Mouse (Mus musculus) MN1 (cell line): ENCODE data around the gene Ccdc7a.
"Not testable (repeated sequence)": the region's sequence is repeated elsewhere in the genome, so short reads cannot be mapped to it uniquely, and the experiment has no call there.

Experiments used
- DNase-seq: peaks from one replicate; pipeline ENCODE4 v3.0.0-alpha.2; 2016; ENCODE audit warnings: low spot score

Ccdc7a gene

GRCm38 (mm10) chr8:129065417-129065816 lies at the start of gene Ccdc7a:
Ccdc7a (minus strand) TSS chr8:129065517.
- not testable (repeated sequence) for DNase-seq

- DNase-seq, result not testable (repeated sequence)
Observed at GRCm38 (mm10) chr8:129066834-129067233, 1.5 kb upstream of the Ccdc7a start, which contains the start of gene Ccdc7b. Ccdc7b (plus strand) TSS chr8:129067134.

DNA sequence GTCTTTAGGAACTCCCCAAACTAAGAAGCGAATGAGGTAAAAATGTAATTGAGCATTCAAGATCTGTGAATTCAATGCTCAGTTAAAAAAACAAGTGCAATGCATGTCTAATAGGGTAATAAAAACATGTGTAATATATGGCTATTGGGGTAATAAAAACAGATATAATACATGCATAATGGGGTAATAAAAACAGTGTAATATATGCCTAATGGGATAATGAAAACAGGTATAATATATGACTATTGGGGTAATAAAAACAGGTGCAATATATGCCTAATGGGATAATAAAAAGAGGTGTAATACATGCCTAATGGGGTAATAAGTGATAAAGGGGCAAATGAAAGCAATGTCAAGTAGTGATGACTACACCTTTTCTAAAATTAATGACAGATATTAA lies 73.9 kb downstream of the Ccdc7a start:
- no peak for DNase-seq

- DNase-seq, result not testable (repeated sequence)
Observed at GRCm38 (mm10) chr8:128948941-128949340, 116.4 kb downstream of the Ccdc7a start.

GRCm38 (mm10) chr8:128941022-128941641 lies 124.2 kb downstream of the Ccdc7a start:
- DNase-seq, result peak; percentile 37

- no peak for DNase-seq
Observed at GRCm38 (mm10) chr8:128933446-128933845, 131.9 kb downstream of the Ccdc7a start.

DNA sequence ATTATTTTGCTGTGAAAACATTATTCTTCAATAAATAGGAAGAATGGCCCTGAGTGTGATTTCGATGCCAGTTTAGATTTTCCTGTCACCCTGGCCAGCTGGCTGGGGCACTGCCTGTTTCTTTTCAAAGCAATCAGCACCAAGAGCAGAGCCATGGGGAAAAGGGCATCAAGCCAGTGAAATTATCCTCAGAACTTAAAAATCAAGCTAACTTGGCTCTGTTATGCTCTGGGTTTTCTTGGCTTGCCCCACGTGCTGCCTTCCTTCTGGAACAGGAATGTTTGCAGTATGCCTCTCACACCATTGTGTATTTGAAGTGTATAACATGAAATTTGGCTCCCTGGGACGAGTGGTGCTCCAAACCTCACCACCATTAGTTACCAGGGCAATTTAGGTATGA lies 182.6 kb downstream of the Ccdc7a start:
- no peak for DNase-seq

DNA sequence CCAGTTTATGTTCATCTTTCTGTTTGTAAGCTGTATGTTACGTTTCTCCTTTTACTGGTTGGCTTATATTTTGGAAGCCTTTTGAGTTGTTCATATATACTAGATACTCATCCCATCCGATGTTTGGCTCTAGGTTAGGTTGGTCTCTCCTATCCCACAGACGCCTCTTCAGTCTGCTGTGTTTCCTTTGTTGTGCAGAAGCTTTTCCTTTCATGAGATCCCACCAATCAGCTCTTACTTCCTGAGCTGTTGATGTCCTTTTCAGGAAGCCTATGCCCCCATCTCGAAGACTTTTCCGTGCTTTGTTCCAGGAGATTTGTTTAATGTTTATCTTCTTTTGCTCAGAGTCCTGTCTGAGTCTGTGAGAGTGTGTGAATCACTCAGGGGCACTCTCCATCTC lies 221.6 kb downstream of the Ccdc7a start:
- DNase-seq, result no peak

DNA sequence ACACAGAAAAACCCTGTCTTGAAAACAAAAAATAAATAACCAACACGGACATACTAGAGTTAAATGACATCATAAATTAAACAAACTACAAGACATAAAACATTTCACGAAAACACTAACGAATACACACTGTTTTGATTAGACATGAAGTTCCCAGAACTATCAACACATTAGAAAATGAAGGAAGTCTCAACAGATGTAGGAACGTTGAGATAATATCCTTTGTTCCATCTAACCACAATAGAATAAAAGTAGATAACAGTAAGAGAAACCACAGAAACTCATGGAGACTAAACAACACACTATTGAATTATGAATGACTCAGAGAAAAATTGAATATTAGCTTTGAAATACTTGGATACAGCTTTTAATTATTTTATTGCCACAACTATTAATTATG lies 252.8 kb downstream of the Ccdc7a start:
- no peak for DNase-seq

- no peak for DNase-seq
Observed at GRCm38 (mm10) chr8:128798594-128798993, 266.7 kb downstream of the Ccdc7a start, which contains the start of gene Gm3952. Gm3952 (minus strand) TSS chr8:128798694.

DNA sequence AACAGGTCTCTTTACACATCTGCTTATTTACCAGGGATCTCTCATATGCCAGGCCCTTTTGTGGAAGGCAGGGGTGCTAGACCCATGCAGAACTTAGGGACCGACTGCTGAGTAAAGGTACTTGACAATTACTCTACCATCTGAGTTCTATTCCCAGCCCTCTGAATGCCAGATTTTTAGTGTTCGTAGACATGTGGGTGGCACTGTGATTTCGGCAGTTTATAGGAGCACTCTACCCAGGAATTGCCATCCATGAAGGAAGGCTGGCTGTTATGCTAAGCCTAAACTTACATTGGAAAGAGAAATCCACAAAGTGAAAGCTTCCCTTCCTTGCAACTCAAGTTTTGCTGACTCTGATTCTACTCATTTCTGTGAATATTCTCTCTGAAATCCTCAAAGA lies 329.6 kb downstream of the Ccdc7a start:
- DNase-seq, result no peak

GRCm38 (mm10) chr8:128734118-128734517 lies 331.2 kb downstream of the Ccdc7a start:
- DNase-seq, result no peak

DNA sequence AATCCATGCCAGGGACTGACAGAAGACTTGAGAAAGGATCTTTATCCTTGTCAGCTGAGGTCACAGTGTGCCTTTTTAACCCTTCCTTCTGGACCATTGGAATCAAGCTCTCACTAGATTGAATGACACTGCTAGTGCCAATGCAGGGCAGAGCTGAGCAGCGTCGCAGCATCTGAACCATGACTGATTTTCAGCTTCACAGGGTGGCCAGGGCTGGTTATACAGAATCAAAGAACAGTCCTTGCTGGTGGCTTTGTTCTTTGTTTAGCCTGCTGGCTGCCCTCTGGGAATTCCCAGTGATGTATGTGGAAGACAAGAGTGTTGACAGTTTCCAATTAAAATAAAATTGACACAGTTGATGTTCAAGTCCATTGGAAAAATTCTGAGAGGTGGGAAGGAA lies 333.1 kb downstream of the Ccdc7a start:
- peak; percentile 19 for DNase-seq

- DNase-seq, result no peak
Observed at GRCm38 (mm10) chr8:128727213-128727612, 338.1 kb downstream of the Ccdc7a start.

DNA sequence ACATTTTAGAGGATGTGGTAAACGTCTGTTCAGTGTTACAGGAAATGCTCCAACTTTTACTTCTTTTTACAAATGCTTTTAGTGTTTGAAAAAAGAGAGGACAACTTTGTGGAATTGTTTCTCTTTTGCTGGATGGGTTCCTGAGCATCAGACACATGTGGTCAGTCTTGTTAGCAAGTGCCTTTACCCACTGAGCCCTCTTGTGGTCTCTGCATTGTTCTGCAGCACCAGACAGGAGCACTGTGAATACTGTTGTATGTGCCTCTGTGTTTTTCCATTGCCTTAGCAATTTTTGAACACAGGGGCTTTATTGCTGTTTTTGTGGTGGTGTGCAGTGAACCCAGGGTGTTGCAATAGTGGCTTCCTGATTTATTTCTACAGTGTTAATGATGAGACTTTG lies 340.5 kb downstream of the Ccdc7a start:
- peak; percentile 74 for DNase-seq

DNA sequence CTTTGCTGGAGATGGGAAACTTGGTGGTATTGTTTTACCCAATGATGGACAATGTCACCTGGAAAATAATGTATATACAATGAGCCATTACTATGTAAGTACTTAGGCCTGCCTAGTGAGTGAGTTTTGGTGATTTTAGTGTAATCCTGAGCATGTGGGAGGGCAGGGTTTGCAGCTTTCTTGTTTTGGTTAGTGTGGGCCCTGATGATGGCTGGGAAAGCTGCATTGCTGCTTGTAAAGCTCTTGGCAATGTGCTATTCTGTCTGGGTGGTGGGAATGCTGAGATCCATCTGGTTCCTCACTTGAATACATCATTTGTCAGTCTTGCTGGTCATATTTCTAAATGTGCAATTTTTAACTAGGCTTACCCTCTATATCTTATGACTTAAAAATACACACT lies 349.1 kb downstream of the Ccdc7a start:
- no peak for DNase-seq

DNA sequence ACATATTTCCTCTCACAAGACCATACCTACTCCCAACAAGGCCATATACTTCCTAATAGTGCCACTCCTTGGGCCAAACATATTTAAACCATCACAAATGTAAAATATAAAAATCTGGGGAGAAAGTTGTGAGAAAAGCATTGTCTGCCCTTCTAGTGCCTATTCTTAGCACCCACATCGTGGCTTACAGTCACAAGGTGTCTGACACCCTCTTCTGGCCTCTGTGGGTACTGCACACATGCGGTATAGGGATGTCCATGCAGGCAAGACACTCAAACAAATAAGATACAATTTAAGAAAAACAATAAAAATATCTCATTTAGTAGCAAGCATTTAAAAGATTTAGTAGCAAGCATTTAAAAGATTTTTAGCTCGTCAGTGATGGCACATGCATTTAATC lies 356.1 kb downstream of the Ccdc7a start:
- DNase-seq, result peak; percentile 77

GRCm38 (mm10) chr8:128704836-128705235 lies 360.5 kb downstream of the Ccdc7a start:
- no peak for DNase-seq

DNA sequence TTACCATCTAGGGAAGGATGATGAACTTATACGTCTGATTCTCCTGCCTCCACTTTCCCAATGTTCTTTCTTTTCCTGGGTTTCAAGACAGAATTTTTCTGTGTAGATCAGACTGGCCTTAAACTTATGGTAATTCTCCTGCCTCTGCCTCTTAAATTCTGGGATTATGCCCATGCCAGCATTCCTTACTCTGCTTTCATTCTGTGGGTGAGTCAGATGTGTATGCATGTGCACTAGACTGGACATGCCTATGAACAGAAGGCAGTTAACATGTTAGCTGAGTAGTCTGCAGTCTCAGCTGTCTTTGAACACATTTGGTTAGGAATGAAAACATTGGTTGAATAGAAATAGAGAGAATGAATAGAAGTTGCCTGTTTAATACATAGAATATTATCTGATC lies 360.9 kb downstream of the Ccdc7a start:
- DNase-seq, result no peak

DNA sequence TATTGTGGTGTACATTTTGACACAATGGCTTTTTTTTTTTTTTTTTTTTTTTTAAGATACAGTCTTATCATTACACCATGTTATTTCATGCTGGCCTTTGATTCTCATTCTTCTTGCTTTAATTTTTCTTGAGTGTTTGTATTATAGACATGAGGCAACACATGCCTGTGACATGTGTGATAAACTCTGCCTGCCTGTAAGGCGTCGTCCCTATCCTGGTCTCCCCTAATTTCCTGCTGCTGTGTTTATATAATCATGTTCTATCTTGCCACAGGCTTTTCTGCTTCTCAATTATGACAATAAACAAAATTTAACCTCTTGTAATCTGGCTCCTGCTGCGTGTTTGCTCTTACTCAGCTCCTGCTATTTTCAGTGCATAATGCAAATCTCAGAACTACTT lies 367.4 kb downstream of the Ccdc7a start:
- no peak for DNase-seq

DNA sequence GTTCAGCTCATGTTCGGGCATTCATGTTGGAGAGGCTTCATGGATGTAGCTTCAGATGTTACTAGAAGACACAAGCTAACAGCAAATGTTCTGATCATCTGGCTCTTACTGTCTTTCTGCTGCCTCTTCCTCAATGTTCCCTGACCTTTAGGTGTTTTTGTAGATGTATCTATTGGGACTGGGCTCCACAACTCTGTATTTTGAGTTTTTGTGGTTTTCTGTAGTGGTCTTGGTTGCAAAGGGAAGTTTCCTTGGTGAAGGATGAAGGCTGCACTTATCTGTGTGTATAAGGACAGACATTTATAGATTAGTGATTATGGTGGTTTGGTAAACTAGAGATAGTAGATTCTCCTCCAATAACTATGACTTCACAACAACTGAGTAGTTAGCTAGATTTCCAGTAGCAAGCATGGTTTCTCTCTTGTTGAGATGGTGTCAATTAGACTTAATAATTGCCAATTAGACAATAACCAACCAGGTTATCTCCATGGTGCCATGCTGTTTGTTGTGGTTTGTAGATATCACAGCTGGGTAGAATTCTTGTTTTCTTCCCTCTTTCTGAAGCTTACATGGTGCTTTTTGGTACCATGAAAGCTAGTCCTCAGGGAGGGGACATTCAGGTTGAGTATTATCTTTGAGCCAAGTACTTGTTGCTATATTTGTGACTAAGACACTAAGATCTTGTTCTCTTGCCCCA lies 368.5 kb downstream of the Ccdc7a start:
- DNase-seq, result no peak

DNA sequence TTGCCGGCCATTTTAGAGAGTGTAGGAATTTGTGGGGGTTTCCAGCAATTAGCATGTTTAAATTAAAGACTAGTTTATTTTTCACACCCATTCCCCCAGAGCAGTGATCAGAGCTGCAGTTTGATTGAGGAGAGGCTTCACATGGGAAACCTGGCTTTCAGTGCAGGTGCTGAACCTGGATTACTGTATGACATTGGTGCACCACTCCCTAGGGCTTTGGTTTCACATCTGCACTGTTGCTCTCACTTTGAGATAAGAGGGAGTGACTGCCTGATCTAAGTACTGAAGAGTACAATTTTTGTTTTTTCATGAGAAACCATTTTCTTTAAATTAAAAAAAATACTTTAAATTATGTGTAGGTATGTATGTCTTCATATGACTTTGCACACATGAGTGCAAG lies 375.3 kb downstream of the Ccdc7a start:
- DNase-seq, result no peak

- DNase-seq, result no peak
Observed at GRCm38 (mm10) chr8:128688679-128689078, 376.6 kb downstream of the Ccdc7a start.
